Mouse (Mus musculus) limb, embryonic 11.5 days (tissue): ENCODE data around the gene Kantr. TPM values are rescaled to one million over a fixed set of nuclear protein-coding genes. Genes with fewer than 3 reads are reported as not detected.
A peak's percentile ranks its signal among the peaks of the same experiment; 100 is the strongest.
"Not testable (repeated sequence)": the region's sequence is repeated elsewhere in the genome, so short reads cannot be mapped to it uniquely, and the experiment has no call there.

Experiments
- ATAC-seq: fragments of 200-750 bp; cut with Nextera tagmentation; 2 replicates; pipeline ENCODE4 v1.8.0; 2017; ENCODE audit warnings: low read depth; ENCODE audit not compliant: insufficient number of reproducible peaks, low FRiP score, low TSS enrichment
- DNase-seq: peaks from one replicate; pipeline ENCODE4 v3.0.0-alpha.2; 2015; ENCODE audit warnings: low spot score
- H3K27ac ChIP-seq: fragments of 300-500 bp; sonication (generic); replicated peaks from 2 replicates; pipeline ENCODE4 v1.5.1; 2014; ENCODE audit warnings: low read depth, mild to moderate bottlenecking, low read length
- H3K27me3 ChIP-seq: fragments of 300-500 bp; sonication (generic); 2 replicates; pipeline ENCODE4 v1.6.1; 2014; ENCODE audit warnings: mild to moderate bottlenecking, low read length, mixed read lengths; ENCODE audit not compliant: control insufficient read depth, insufficient read depth
- H3K36me3 ChIP-seq: fragments of 300-500 bp; sonication (generic); 2 replicates; pipeline ENCODE4 v1.6.1; 2014; ENCODE audit warnings: mild to moderate bottlenecking, low read length, moderate library complexity, mixed read lengths; ENCODE audit not compliant: control insufficient read depth, insufficient read depth
- H3K4me1 ChIP-seq: fragments of 300-500 bp; sonication (generic); 2 replicates; pipeline ENCODE4 v1.6.1; 2014; ENCODE audit warnings: low read length, mixed read lengths; ENCODE audit not compliant: control insufficient read depth, insufficient read depth
- H3K4me2 ChIP-seq: fragments of 300-500 bp; sonication (generic); 2 replicates; pipeline ENCODE4 v1.6.1; 2014; ENCODE audit warnings: low read depth, mild to moderate bottlenecking, moderate library complexity; ENCODE audit not compliant: severe bottlenecking
- H3K4me3 ChIP-seq: fragments of 300-500 bp; sonication (generic); 2 replicates; pipeline ENCODE4 v1.5.1; 2014; ENCODE audit warnings: low read depth, low read length
- H3K9ac ChIP-seq: fragments of 300-500 bp; sonication (generic); 2 replicates; pipeline ENCODE4 v1.6.1; 2014; ENCODE audit warnings: mild to moderate bottlenecking, low read length
- H3K9me3 ChIP-seq: fragments of 300-500 bp; sonication (generic); 2 replicates; pipeline ENCODE4 v1.6.1; 2016; ENCODE audit warnings: low read length; ENCODE audit not compliant: control insufficient read depth
- WGBS: fragments of 180-500 bp; shearing (Covaris S2); extraction: QIAGEN DNeasy Blood & Tissue Kit; methylation state at CpG from one replicate; pipeline ENCODE4 v1.1.7; 2014; 5-methylcytosine and 5-hydroxymethylcytosine counted together
- polyA plus RNA-seq: library from polyadenylated mRNA; unstranded; fragments of >200 nt; fragmentation: Nextera tagmentation; extraction: Ambion mirVana; gene quantifications from 2 replicates; pipeline ENCODE4 v1.2.1, GENCODE M21; 2014

Kantr gene
- polyA plus RNA-seq, 1 experiment from 2014 or later, result 18.5 TPM

DNA sequence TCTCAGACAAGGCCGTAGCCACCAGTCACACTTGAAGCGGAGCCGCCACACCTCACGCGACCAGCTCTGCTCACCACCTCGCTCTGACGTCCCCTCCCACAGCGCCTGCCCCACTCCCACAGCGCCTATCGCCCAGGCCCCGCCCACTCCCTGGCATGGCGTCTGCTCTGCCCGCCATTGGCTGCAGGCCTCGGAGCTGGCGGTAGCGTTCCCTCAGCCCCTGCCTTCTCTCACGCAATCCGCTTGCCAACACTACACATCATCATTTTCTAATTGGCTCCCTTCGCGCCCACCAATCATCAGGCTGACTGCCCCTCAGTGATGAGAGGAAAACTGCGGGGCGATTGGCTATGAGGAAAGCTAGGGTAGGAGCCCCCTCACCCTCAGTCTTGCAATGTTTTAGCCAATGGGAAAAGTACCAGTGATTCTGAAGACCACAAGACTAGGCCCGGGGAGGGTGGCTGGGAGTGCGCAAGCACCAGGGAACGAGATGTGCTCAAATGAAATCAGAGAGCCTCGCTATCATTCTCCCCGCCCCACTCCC lies 15.1 kb upstream of the Kantr start, which contains the start of gene Tspyl2:
Tspyl2 (minus strand) TSS at position 68 of the 544 bp plus-strand sequence.
- peak within 1 kb of the TSS; percentile 67 for H3K9ac ChIP-seq
- H3K27ac ChIP-seq, result peak within 1 kb of the TSS; percentile 52; the same call in 1 of the 2 replicates
- WGBS, result 17% methylated on average over 26 of the region's 27 CpGs
- peak within 1 kb of the TSS; percentile 64 for H3K4me3 ChIP-seq
- DNase-seq (peak; percentile 89), ATAC-seq (peak; percentile 99)
- peak within 1 kb of the TSS; percentile 51 for H3K4me2 ChIP-seq
- 0 out of 2 replicates have a peak, but pooled peaks cover 2% of the 10 kb centered on the region for H3K4me1 ChIP-seq
- H3K9me3 ChIP-seq, result no peaks in the 10 kb centered on the region
- H3K36me3 ChIP-seq, result no peaks in the 10 kb centered on the region
- H3K27me3 ChIP-seq, result peaks cover 33% of the 10 kb centered on the region

DNA sequence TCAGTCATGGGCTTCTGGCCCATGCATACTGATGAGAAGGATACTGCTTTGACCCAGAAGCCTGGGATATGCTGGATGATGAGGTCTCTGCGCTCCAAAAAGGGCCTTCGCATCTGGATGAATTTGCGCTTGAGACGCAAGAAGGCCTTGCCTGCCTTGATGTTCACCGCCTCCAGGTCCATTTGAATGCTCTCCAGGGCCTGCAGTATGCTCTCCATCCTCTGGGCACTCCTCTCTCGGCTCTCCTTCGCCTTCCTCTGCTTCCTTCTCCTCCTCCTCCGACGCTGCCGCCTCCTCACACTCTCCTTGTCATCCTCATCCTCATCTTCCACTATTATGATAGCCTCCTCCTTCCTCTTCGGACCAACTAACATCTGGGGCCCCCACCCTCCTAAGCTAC lies 14.2 kb upstream of the Kantr start:
- 30% methylated on average over 11 of the region's 11 CpGs for WGBS

DNA sequence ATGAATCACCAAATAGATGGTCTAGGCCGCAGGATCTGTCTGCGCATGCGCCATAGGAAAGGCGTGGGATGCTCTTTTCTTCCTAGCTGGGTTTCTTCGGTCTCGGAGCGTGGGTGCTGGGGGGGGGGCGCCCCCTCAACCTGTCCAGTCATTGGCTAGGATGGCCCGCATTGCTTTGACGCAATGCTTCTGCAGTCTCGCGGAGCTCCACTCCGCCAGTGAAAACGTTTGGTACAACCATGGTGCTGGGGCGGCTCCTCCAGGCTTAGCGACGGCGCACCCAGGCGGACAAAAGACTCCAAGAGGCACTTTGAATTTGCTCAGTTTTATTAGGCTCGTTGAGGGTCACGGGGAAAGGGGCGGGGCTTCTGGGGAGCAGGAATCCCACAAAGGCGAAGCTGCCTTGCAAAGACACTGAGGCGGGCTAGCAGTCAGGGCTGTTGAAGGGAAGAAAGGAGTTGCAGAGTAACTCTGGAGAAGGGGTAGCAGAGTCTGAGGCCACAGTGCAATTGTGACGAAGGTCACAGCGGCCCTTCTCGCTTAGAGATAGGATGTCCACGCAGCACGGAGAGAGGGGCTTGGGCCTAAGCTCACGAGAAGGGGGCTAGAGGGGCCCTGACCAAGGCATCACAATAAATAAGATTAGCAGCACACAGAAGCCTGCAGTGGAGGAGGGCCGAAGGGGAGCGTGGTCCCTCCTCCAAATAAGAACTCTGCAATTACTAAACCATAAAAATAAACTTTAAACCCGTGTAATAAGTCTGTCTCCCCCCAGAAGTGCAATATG lies 9.4 kb upstream of the Kantr start:
- Histone ChIP-seq H3K4me3 (peak overlapping the region; percentile 17; the same call in 1 of the 2 replicates), H3K36me3 (no peaks in the 10 kb centered on the region), H3K9ac (peak overlapping the region; percentile 57), H3K27me3 (peaks cover 13% of the 10 kb centered on the region), H3K4me1 (0 out of 2 replicates have a peak, but pooled peaks cover 5% of the 10 kb centered on the region), H3K27ac (peak overlapping the region; percentile 92), H3K4me2 (peak overlapping the region; percentile 43), H3K9me3 (no peaks in the 10 kb centered on the region)
- DNase-seq (peak; percentile 89), ATAC-seq (peak; percentile 99)
- WGBS, result 15% methylated on average over 33 of the region's 33 CpGs

More for the DNA sequence above, 14.2 kb upstream of the Kantr start:
- DNase-seq (peak; percentile 26), ATAC-seq (no peak)
- H3K27me3 ChIP-seq, result peaks cover 30% of the 10 kb centered on the region
- H3K4me2 ChIP-seq, result peak overlapping the region; percentile 51
- no peaks in the 10 kb centered on the region for H3K36me3 ChIP-seq
- H3K27ac ChIP-seq, result no peak overlapping the region
- peak overlapping the region; percentile 64 for H3K4me3 ChIP-seq
- 0 out of 2 replicates have a peak, but pooled peaks cover 5% of the 10 kb centered on the region for H3K4me1 ChIP-seq
- H3K9ac ChIP-seq, result peak overlapping the region; percentile 67
- H3K9me3 ChIP-seq, result no peaks in the 10 kb centered on the region

DNA sequence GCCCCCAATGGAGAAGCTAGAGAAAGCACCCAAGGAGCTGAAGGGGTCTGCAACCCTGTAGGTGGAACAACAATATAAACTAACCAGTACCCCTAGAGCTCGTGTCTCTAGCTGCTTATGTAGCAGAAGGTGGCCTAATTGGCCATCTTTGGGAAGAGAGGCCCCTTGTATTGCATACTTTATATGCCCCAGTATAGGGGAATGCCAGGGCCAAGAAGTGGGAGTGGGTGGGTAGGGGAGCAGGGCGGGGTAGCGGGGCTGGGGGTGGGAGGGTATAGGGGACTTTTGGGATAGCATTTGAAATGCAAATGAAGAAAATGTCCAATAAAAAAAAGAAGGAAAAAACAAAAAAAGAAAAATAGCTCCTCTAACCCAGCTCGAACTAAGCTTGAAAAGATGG lies 8.8 kb upstream of the Kantr start:
- H3K9me3 ChIP-seq, DNase-seq, H3K4me3 ChIP-seq, H3K36me3 ChIP-seq, H3K27me3 ChIP-seq, H3K9ac ChIP-seq, H3K4me1 ChIP-seq, H3K4me2 ChIP-seq, H3K27ac ChIP-seq: not testable (repeated sequence)
- WGBS, result 54% methylated on average over 4 of the region's 4 CpGs
- ATAC-seq, result peak; percentile 23; the same call in 1 of the 2 replicates

DNA sequence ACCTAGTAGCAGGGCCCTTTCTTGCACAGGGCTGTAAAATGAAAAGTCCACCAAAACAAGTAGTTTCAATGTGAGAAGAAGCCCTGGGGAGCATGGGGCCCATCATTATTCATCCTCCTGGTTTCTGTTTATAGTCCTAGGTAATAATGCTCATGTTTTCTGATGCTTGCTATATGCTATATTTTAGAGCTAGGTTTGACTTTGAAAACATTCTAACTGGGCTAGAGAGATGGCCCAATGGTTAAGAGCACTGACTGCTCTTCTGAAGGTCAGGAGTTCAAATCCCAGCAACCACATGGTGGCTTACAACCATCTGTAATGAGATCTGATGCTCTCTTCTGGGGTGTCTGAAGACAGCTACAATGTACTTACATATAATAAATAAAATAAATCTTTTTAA lies 2.1 kb upstream of the Kantr start:
- not testable (repeated sequence) for H3K9ac ChIP-seq, H3K4me3 ChIP-seq, H3K36me3 ChIP-seq, H3K4me2 ChIP-seq, H3K9me3 ChIP-seq, H3K27ac ChIP-seq, H3K27me3 ChIP-seq, H3K4me1 ChIP-seq, DNase-seq, ATAC-seq

DNA sequence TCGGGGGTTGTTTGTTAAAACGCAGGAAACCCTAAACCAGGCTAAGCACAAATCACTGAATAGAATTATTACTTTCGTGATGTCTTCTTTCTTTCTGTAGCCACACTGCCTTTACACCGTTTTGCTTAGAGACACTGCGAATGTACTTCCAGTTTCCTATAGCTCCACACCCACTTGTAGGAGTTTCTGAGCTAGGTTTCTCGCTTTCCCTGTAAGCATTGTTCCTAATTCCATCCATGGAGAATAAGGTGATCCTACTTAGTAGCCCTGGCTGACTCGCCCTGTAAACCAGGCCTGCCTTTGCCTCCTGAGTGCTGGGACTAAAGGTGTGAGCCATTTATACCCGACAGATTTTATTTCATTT lies 376 bp upstream of the Kantr start:
- H3K36me3 ChIP-seq, result no peaks in the 10 kb centered on the region
- peak; percentile 33 for ATAC-seq
- no peaks in the 10 kb centered on the region for H3K4me1 ChIP-seq
- H3K9me3 ChIP-seq, result no peaks in the 10 kb centered on the region
- WGBS, result 25% methylated on average over 8 of the region's 8 CpGs
- peaks cover 10% of the 10 kb centered on the region for H3K27me3 ChIP-seq
- no peak overlapping the region for H3K27ac ChIP-seq
- H3K4me2 ChIP-seq, result peak overlapping the region; percentile 28
- peak overlapping the region; percentile 22; the same call in 1 of the 2 replicates for H3K9ac ChIP-seq
- no peak for DNase-seq
- peak overlapping the region; percentile 54; the same call in 1 of the 2 replicates for H3K4me3 ChIP-seq

DNA sequence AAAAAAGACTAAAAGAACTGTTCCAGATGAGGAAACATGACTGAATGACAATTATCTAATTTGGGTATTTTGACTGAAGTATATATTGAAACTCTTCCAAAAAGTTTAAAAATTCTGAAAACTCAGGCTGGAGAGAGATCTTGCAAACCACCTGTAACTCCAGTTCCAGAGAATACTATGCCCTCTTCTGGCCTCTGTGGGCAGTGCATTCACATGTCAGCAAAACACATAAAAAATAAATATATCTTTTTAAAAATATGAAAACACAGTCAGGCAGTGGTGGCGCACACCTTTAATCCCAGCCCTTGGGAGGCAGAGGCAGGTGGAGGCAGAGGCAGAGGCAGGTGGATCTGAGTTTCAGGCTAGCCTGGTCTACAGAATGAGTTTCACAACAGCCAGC lies 3.7 kb downstream of the Kantr start:
- ATAC-seq (no peak), DNase-seq (no peak)
- Histone ChIP-seq H3K27ac (no peak overlapping the region), H3K9ac (no peak overlapping the region), H3K27me3 (peaks cover 10% of the 10 kb centered on the region), H3K4me3 (no peak overlapping the region), H3K4me2 (no peak overlapping the region), H3K4me1 (no peaks in the 10 kb centered on the region), H3K9me3 (no peaks in the 10 kb centered on the region), H3K36me3 (no peaks in the 10 kb centered on the region)
- WGBS, result 86% methylated on average over 1 of the region's 1 CpGs

DNA sequence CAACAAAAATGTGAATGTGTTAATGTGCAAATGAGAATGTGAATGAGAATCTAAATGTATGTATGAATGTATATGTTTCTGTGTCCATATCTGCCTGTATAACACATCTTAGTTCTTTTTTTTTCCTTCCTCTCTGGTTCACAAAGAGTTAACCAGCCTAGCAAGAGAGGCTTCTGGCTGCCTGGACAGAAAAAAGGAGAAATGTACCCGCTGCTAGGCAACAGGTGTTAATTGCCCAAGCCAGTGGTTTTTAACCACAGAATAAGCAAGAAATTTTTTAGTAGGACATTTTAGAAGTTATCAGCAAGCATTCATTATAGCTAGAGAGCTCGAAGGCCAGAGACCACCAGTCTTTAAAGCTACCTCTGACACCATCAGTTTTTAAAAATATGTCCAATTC lies 4.5 kb downstream of the Kantr start:
- DNase-seq, result no peak
- peaks cover 6% of the 10 kb centered on the region for H3K27me3 ChIP-seq
- no peak overlapping the region for H3K9ac ChIP-seq
- no peak for ATAC-seq
- 32% methylated on average over 2 of the region's 2 CpGs for WGBS
- H3K4me3 ChIP-seq, result no peak overlapping the region
- no peaks in the 10 kb centered on the region for H3K9me3 ChIP-seq
- no peak overlapping the region for H3K27ac ChIP-seq
- H3K4me1 ChIP-seq, result no peaks in the 10 kb centered on the region
- no peak overlapping the region for H3K4me2 ChIP-seq
- H3K36me3 ChIP-seq, result no peaks in the 10 kb centered on the region
